Mouse (Mus musculus) hindbrain, embryonic 12.5 days (tissue): ENCODE measurements around the gene Kcng3. TPM values are rescaled to one million over a fixed set of nuclear protein-coding genes. Genes with fewer than 3 reads are reported as not detected.

Source experiments
- ATAC-seq: fragments of 200-750 bp; cut with Nextera tagmentation; 2 replicates; pipeline ENCODE4 v1.8.0; 2017; ENCODE audit warnings: moderate TSS enrichment; ENCODE audit not compliant: low FRiP score
- H3K27ac ChIP-seq: fragments of 300-500 bp; sonication (generic); 2 replicates; pipeline ENCODE4 v1.5.1; 2016; ENCODE audit warnings: mild to moderate bottlenecking
- H3K27me3 ChIP-seq: fragments of 300-500 bp; sonication (generic); 2 replicates; pipeline ENCODE4 v1.6.1; 2016; ENCODE audit warnings: mild to moderate bottlenecking
- H3K36me3 ChIP-seq: fragments of 300-500 bp; sonication (generic); 2 replicates; pipeline ENCODE4 v1.6.1; 2016; ENCODE audit warnings: mild to moderate bottlenecking
- H3K4me1 ChIP-seq: fragments of 300-500 bp; sonication (generic); 2 replicates; pipeline ENCODE4 v1.6.1; 2016
- H3K4me2 ChIP-seq: fragments of 300-500 bp; sonication (generic); replicated peaks from 2 replicates; pipeline ENCODE4 v1.6.1; 2016; ENCODE audit warnings: mild to moderate bottlenecking
- H3K4me3 ChIP-seq: fragments of 300-500 bp; sonication (generic); 2 replicates; pipeline ENCODE4 v1.5.1; 2016; ENCODE audit warnings: mild to moderate bottlenecking
- H3K9ac ChIP-seq: fragments of 300-500 bp; sonication (generic); 2 replicates; pipeline ENCODE4 v1.6.1; 2016; ENCODE audit warnings: mild to moderate bottlenecking, moderate library complexity
- H3K9me3 ChIP-seq: fragments of 300-500 bp; sonication (generic); replicated peaks from 2 replicates; pipeline ENCODE4 v1.6.1; 2016; ENCODE audit warnings: mild to moderate bottlenecking
- WGBS: fragments of 180-500 bp; shearing (Covaris S2); methylation state at CpG from one replicate; pipeline ENCODE4 v1.1.7; 2016; 5-methylcytosine and 5-hydroxymethylcytosine counted together
- polyA plus RNA-seq: library from polyadenylated mRNA; unstranded; fragments of >200 nt; fragmentation: Nextera tagmentation; extraction: Ambion mirVana; gene quantifications from 2 replicates; pipeline ENCODE4 v1.2.1, GENCODE M21; 2016

Gene Kcng3
- polyA plus RNA-seq, 1 experiment from 2014 or later = 0.14 TPM

GRCm38 (mm10) chr17:83542424-83542823 is 89.3 kb downstream of the Kcng3 start:
- peaks cover 19% of the 10 kb centered on the region for H3K27me3 ChIP-seq
- H3K9ac ChIP-seq = no peak overlapping the region
- H3K4me2 ChIP-seq = no peak overlapping the region
- H3K4me3 ChIP-seq = no peak overlapping the region
- H3K4me1 ChIP-seq = peaks cover 26% of the 10 kb centered on the region
- H3K27ac ChIP-seq = no peak overlapping the region
- 87% methylated on average over 2 of the region's 2 CpGs for WGBS
- no peaks in the 10 kb centered on the region for H3K9me3 ChIP-seq
- no peak for ATAC-seq
- no peaks in the 10 kb centered on the region for H3K36me3 ChIP-seq

DNA sequence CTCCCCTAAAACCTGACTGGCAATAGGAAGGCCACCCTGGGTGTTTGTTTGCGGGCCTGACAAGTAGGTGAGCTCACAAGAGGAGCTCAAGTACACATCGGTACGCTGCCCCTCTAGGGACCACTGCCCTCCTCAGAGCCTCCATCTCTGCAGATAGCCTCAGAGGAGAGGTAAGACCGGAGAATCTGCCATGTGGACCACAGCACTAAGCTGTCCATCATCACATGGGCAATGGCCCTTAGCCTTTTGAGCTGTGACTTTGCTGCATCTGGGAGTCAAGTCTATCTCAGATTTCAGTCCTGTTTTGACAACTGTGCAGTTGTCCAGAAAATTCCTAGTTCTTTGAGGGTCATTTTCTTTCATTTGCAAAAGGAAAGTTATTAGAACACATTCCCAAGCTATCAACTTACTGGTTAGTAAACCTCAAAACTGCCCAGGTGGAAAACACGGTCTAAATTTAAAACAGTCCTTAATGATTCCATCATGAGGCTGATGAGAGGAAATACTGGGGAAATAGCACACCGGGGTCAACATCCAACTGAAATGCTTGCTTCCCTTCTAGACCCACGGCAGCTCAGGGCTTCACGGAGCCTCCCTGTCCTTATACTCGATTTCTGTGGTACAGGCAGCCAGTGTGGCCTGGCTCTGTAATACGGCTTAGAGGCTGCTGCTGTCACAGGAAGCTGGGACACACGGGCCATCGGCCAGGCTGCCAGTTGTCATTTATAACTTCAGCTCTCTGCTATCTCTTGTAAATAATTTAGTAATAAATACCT is 92.2 kb downstream of the Kcng3 start:
- Histone ChIP-seq H3K9me3 (no peaks in the 10 kb centered on the region), H3K36me3 (no peaks in the 10 kb centered on the region), H3K27me3 (peaks cover 6% of the 10 kb centered on the region; the same call in 1 of the 2 replicates), H3K4me2 (no peak overlapping the region), H3K9ac (no peak overlapping the region), H3K4me3 (no peak overlapping the region), H3K4me1 (peaks cover 6% of the 10 kb centered on the region; the same call in 1 of the 2 replicates), H3K27ac (no peak overlapping the region)
- WGBS = 64% methylated on average over 12 of the region's 12 CpGs
- no peak for ATAC-seq

DNA sequence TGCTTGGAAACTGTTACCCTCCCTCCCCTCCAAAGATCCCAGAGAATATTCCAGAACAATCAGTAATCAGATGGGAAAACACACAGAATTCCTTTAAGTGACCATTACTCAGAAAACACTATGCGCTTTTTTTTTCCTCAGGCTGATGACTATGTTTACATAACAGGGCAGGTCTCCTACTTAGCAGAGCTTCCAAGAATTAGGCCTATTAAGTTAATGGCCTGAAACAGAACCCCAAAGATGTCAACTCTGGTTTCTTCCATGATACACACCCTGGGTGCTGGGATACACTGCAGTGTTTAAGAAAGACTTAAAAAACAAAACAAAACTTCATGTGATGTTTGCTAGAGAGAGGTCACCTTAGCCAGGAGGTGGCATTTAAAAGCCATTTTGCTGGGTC is 93.0 kb downstream of the Kcng3 start:
- 84% methylated on average over 1 of the region's 1 CpGs for WGBS
- no peak overlapping the region for H3K4me2 ChIP-seq
- H3K4me1 ChIP-seq = peaks cover 6% of the 10 kb centered on the region; the same call in 1 of the 2 replicates
- H3K36me3 ChIP-seq = no peaks in the 10 kb centered on the region
- H3K4me3 ChIP-seq = no peak overlapping the region
- no peaks in the 10 kb centered on the region for H3K9me3 ChIP-seq
- H3K9ac ChIP-seq = no peak overlapping the region
- H3K27ac ChIP-seq = no peak overlapping the region
- peaks cover 3% of the 10 kb centered on the region; the same call in 1 of the 2 replicates for H3K27me3 ChIP-seq
- ATAC-seq = no peak

GRCm38 (mm10) chr17:83538141-83538540 is 93.6 kb downstream of the Kcng3 start:
- 63% methylated on average over 9 of the region's 9 CpGs for WGBS
- no peak overlapping the region for H3K4me3 ChIP-seq
- H3K27ac ChIP-seq = 0 out of 2 replicates have a peak overlapping the region, but pooled peaks have one; percentile 9

More at GRCm38 (mm10) chr17:83538141-83538540, 93.6 kb downstream of the Kcng3 start:
- no peak overlapping the region for H3K4me2 ChIP-seq
- no peaks in the 10 kb centered on the region for H3K9me3 ChIP-seq
- no peak for ATAC-seq
- no peak overlapping the region for H3K9ac ChIP-seq
- H3K36me3 ChIP-seq = no peaks in the 10 kb centered on the region
- peaks cover 6% of the 10 kb centered on the region; the same call in 1 of the 2 replicates for H3K4me1 ChIP-seq
- H3K27me3 ChIP-seq = peaks cover 3% of the 10 kb centered on the region; the same call in 1 of the 2 replicates

Other genes with a start within 250 kb of the Kcng3 start
- gene Cox7a2l, start 114.6 kb downstream of the Kcng3 start, polyA plus RNA-seq = 139 TPM in 2 replicates
- 43.4 and 46.4 TPM in 2 replicates for gene Mta3, start 74.3 kb upstream of the Kcng3 start, polyA plus RNA-seq
- 0.30 TPM in 1 of 2 replicates, not detected in the other for gene Haao, start 216.1 kb upstream of the Kcng3 start, polyA plus RNA-seq